Mouse (Mus musculus) ES-E14 (cell line): ENCODE measurements around the gene Cacna2d2.

ENCODE experiments used
- HCFC1 ChIP-seq: IDR thresholded peaks from 2 replicates; pipeline ENCODE4 v1.6.1; 2012; ENCODE audit warnings: low read length, inconsistent platforms, borderline replicate concordance; ENCODE audit not compliant: insufficient read depth
- MAFK ChIP-seq: IDR thresholded peaks from 2 replicates; pipeline ENCODE4 v1.6.1; 2014; ENCODE audit warnings: mild to moderate bottlenecking, low read depth, low read length, inconsistent platforms; ENCODE audit not compliant: insufficient read depth
- ZC3H11A ChIP-seq: IDR thresholded peaks from 2 replicates; pipeline ENCODE4 v1.6.1; 2012; ENCODE audit warnings: low read depth, mild to moderate bottlenecking, inconsistent platforms, low read length, borderline replicate concordance

- TF ChIP-seq HCFC1 (no peak), ZC3H11A (no peak), MAFK (no peak)
Observed at GRCm38 (mm10) chr9:107474016-107474415, 74.6 kb downstream of the Cacna2d2 start.
